Mouse (Mus musculus): ENCODE results near the gene Pxdc1. TPM values are rescaled to one million over a fixed set of nuclear protein-coding genes. Genes with fewer than 3 reads are reported as not detected.

Gene Pxdc1
- polyA plus RNA-seq (2012; rRNA removed; ENCODE audit: low replicate concordance), result 32.7 and 53.5 TPM in 2 replicates

DNA sequence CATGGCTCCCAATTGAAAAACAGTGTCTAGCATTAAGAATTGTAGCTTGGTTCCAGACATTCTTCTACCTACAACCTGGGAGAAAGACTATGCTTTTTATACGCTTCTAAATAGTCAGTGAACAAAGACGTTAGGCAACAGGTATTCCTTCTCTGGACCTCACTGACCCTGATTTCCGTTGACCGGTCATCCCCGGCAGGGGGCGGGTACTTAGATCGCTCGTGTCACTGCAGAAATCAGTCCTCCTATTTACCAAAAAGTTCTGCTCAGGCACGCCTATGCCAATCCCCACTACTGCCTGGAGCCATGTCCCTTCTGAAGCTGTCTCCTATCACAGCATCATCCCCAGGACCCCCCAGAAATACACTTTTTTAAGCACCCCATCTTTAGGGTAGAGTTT, at the start of gene Pxdc1:
Gene Pxdc1 (minus strand): TSS at position 96 of the 400 bp plus-strand sequence.

Other genes starting within 250 kb of the Pxdc1 start
- 0.13 and 0.24 TPM in 2 replicates for gene Fam50b, start 81.4 kb upstream of the Pxdc1 start, polyA plus RNA-seq (2012; rRNA removed; ENCODE audit: low replicate concordance)
- 6.6 and 19.8 TPM in 2 replicates for gene Prpf4b, start 221.8 kb upstream of the Pxdc1 start, polyA plus RNA-seq (2012; rRNA removed; ENCODE audit: low replicate concordance)